Mouse (Mus musculus) cerebellum, adult 9-10 months (tissue): ENCODE measurements around the gene Irf1.

Experiments
- DNase-seq: peaks from one replicate; pipeline ENCODE4 v3.0.0; 2022

The Irf1 gene

GRCm38 (mm10) chr11:53813001-53813868, 43.4 kb downstream of the Irf1 start:
- DNase-seq = no peak

DNA sequence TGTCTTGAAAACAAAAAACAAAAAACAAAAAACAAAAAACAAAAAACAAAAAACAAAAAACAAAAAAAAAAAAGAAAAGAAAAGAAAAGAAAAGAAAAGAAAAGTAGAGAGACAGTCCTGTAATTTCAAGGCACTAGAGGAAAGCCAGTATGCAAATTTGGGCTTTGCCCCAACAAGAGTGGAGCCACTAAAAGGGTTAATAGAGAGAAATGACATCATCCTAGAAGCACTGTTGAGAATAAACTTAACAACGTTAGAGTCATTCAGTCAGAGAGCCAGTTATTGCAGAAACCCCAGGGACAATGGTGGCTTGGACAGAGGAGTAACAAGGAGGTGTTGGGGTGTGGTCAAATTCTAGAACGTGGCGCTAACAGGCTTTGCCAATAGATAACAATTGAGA, 45.0 kb downstream of the Irf1 start:
- DNase-seq = no peak

GRCm38 (mm10) chr11:53816841-53817375, 47.1 kb downstream of the Irf1 start:
- DNase-seq = peak; percentile 65

- DNase-seq = no peak
These were observed 49.0 kb downstream of the Irf1 start for GRCm38 (mm10) chr11:53818794-53819193.

DNA sequence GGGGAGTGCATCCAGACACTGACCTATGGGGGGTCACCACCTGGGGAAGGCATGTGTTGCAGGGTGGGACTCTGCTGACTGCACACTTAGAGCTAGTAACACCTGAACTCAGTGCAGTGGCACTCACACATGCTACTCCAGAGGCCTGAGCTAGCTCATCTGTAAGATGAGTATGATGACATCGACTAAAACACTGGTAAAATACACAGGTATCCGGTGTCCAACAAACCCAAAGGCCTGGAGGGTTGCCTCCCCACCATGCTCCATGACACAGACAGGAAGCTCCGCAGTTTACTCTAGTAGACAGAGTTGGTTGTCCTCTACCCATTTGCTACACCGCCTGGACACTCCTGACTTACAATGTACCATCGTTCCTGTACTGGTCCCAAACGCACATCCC, 49.7 kb downstream of the Irf1 start:
- DNase-seq = no peak

DNA sequence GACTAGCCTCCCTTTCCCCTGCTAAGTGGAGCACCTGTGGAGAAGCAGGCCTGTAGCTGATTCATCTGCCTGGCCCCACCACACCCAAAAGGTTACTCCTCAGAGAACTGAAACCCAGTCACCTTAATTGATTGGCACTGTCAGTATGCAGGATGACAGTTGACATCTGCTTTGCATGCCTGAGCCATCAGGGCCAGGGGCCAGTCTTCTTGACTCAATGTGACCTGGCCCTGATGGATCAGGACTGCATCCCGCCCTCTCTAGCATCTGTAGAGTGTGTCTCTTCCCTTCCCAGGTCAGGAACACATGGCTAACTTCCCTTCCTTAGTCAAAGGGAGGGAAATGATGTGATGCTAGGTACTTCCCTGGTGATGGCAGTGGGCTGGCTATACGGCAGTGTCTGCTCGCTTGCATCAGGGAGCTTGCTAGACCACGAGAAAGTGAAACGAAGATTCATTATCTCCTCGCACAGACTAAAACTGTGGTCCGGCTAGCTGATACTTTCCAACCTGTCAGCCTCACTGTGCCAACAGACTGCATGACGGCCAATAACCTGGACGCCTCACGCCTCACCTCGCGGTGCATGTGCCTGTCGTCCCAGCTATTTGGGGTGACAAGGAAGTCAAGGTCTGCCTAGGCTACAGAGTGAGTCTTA, 50.8 kb downstream of the Irf1 start:
- DNase-seq = no peak

DNA sequence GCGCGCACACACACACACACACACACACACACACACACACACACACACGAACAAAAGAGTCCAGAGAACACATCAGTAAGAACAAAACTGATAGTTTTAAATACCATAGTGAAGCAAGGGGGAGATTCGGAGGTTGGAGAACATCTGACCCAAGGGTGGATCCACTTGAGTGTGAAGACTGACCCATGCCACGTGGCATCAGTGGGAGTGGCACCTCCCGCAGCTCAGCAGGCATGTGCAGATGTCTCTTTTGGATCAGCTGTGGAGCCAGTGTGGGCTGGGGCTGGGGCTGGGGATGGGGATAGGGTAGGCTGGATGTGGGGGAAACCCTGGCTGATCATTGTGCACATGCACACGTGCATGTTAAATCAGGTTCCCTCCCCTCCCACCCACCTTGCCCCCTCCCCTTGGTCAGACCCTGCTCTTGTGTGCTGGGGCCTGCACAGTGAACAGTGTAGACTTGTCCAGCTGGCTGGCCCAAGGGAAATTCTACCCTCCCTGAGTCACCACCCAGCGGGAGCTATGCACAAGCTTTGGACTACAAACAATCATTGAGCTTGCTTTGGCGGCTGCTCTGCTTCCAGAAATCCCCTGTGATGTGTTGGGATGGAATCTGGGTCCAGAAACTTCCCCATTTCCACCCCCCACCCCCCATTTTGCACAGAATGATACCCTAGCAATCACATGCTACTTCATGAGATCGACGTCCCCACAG, 51.6 kb downstream of the Irf1 start:
- no peak for DNase-seq

GRCm38 (mm10) chr11:53821945-53822338, 52.1 kb downstream of the Irf1 start:
- DNase-seq = no peak

DNA sequence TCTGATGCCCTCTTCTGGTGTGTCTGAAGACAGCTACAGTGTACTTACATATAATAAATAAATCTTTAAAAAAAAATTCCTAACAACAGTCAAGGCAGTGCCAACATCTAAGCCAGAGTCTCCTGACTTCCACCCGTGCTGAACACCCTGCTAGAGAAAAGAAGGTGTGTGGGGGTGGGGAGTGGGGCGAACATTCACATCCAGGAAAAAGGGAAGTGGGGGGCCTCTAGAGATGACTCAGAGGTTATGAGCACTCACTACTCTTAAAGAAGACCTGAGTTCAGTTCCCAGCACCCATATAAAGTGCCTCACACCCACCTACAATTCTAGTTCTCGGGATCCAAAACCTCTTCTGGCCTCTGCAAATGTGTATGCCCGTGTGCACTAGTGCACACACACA, 55.6 kb downstream of the Irf1 start:
- no peak for DNase-seq
